15 mouse cellular contexts compared by ENCODE assay signal in genomic region chr7:78752961-78753360, GRCm38 (mm10).
"Had no signal": no experiment of that assay in that cellular context is flagged by ENCODE, and none has a peak within 500 bp of the region (broad histone marks: within the 10 kb centered on the region; RNA-seq: fewer than 3 reads in every experiment).

No protein-coding gene starts in this region.

- H3K9ac ChIP-seq: neural tube, embryonic 15.5 days; stomach, embryonic 15.5 days had no signal

- H3K9me3 ChIP-seq: neural tube, embryonic 15.5 days; stomach, embryonic 15.5 days had no signal

- H3K4me1 ChIP-seq: stomach, embryonic 15.5 days had no signal

- H3K27ac ChIP-seq: neural tube, embryonic 15.5 days; stomach, embryonic 15.5 days; stomach, postnatal 0 days had no signal

- H3K4me2 ChIP-seq: neural tube, embryonic 15.5 days; stomach, embryonic 15.5 days had no signal

- H3K36me3 ChIP-seq: neural tube, embryonic 15.5 days; stomach, embryonic 15.5 days had no signal

- DNase-seq: retina, postnatal 1 day; right cerebral cortex, adult 18-20 months; right cerebral cortex, postnatal 14 days; right cerebral cortex, postnatal 25 days; right cerebral cortex, postnatal 4 days; spleen, adult 18-20 months; thymus, adult 18-20 months; thymus, adult 2 months; thymus, postnatal 14 days; thymus, postnatal 25 days; thymus, postnatal 36 days; thymus, postnatal 4 days had no signal

- H3K27me3 ChIP-seq: neural tube, embryonic 15.5 days; stomach, embryonic 15.5 days had no signal

- H3K4me3 ChIP-seq: neural tube, embryonic 15.5 days; stomach, embryonic 15.5 days had no signal
